Mouse (Mus musculus) kidney, embryonic 14.5 days (tissue): ENCODE measurements at regions not wholly inside any gene's neighbourhood (a gene's known extent, or its start where the extent isn't known, plus 50 kb on each side); places are given as distances from the start of the nearest gene placed in this dataset.

Source experiments
- ATAC-seq: fragments of 200-750 bp; cut with Nextera tagmentation; 2 replicates; pipeline ENCODE4 v1.8.0; 2017; ENCODE audit warnings: moderate number of reproducible peaks, mild to moderate bottlenecking, moderate TSS enrichment, moderate library complexity; ENCODE audit not compliant: low FRiP score, low TSS enrichment
- H3K27ac ChIP-seq: fragments of 300-500 bp; sonication (generic); 2 replicates; pipeline ENCODE4 v1.5.1; 2014; ENCODE audit warnings: low read depth, mild to moderate bottlenecking, low read length, moderate library complexity, mixed read lengths
- H3K27me3 ChIP-seq: fragments of 300-500 bp; sonication (generic); 2 replicates; pipeline ENCODE4 v1.6.1; 2014; ENCODE audit warnings: mild to moderate bottlenecking, low read length; ENCODE audit not compliant: control insufficient read depth, insufficient read depth
- H3K36me3 ChIP-seq: fragments of 300-500 bp; sonication (generic); 2 replicates; pipeline ENCODE4 v1.6.1; 2014; ENCODE audit warnings: low read length, mixed read lengths; ENCODE audit not compliant: control insufficient read depth, insufficient read depth
- H3K4me1 ChIP-seq: fragments of 300-500 bp; sonication (generic); 2 replicates; pipeline ENCODE4 v1.6.1; 2014; ENCODE audit warnings: low read length, mixed read lengths; ENCODE audit not compliant: control insufficient read depth, insufficient read depth
- H3K4me2 ChIP-seq: fragments of 300-500 bp; sonication (generic); replicated peaks from 2 replicates; pipeline ENCODE4 v1.6.1; 2014; ENCODE audit warnings: low read depth, mild to moderate bottlenecking, low read length
- H3K4me3 ChIP-seq: fragments of 300-500 bp; sonication (generic); 2 replicates; pipeline ENCODE4 v1.5.1; 2014; ENCODE audit warnings: mild to moderate bottlenecking, low read length
- H3K9ac ChIP-seq: fragments of 300-500 bp; sonication (generic); 2 replicates; pipeline ENCODE4 v1.6.1; 2014; ENCODE audit warnings: low read depth, mild to moderate bottlenecking, low read length, moderate library complexity
- H3K9me3 ChIP-seq: fragments of 300-500 bp; sonication (generic); 2 replicates; pipeline ENCODE4 v1.6.1; 2016; ENCODE audit warnings: low read length; ENCODE audit not compliant: control insufficient read depth
- WGBS: fragments of 180-500 bp; shearing (Covaris S2); extraction: QIAGEN DNeasy Blood & Tissue Kit; methylation state at CpG from one replicate; pipeline ENCODE4 v1.1.7; 2014; 5-methylcytosine and 5-hydroxymethylcytosine counted together

DNA sequence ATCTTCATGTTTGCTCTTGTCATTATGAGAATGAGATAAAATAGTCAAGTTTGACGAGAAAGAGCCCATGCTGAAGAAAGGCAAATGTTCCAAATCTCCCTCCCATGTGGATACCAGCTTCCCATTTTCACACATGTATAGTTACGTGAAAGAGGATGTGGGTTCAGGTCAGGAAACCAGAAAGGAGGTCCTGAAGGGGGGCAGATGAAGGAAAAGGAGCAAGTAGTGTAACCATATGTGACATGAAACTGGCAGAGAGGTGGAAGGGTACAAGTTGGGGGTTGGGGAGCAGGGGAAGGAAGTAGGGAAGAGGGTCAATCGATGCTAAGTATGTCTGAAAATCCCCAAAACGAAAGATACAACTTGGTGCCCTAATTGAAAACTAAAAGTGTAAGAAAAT, 132.6 kb upstream of the Pkn2 start:
- no peak overlapping the region for H3K27ac ChIP-seq
- no peak overlapping the region for H3K9ac ChIP-seq
- H3K4me3 ChIP-seq: no peak overlapping the region
- H3K4me1 ChIP-seq: no peaks in the 10 kb centered on the region
- ATAC-seq: no peak
- 79% methylated on average over 4 of the region's 4 CpGs for WGBS
- no peaks in the 10 kb centered on the region for H3K9me3 ChIP-seq
- no peaks in the 10 kb centered on the region for H3K36me3 ChIP-seq
- no peaks in the 10 kb centered on the region for H3K27me3 ChIP-seq
- no peak overlapping the region for H3K4me2 ChIP-seq

DNA sequence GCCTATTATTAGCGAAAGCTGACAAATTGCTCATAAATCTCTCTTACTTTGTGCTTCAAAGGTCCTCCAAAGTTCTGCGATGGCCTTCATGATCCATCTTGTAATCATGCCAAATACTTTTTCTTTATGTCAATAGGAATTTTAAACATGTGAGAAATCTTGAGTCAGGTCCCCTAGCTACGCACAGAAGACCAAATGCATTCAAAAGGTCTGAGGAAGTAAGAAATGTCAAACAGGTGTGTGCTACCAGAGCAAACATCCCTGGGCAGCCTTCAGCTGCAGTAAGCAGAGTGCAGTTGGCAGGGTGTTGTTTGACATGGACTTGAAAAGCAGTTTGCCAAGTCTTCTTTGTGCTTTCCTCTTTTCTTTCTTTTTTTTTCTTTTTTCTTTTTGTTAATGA, 125.2 kb upstream of the Pkn2 start:
- no peaks in the 10 kb centered on the region for H3K9me3 ChIP-seq
- H3K9ac ChIP-seq: no peak overlapping the region
- no peak for ATAC-seq
- H3K4me2 ChIP-seq: no peak overlapping the region
- no peak overlapping the region for H3K27ac ChIP-seq
- H3K4me3 ChIP-seq: no peak overlapping the region
- H3K27me3 ChIP-seq: no peaks in the 10 kb centered on the region
- no peaks in the 10 kb centered on the region for H3K4me1 ChIP-seq
- WGBS: 86% methylated on average over 3 of the region's 3 CpGs
- H3K36me3 ChIP-seq: no peaks in the 10 kb centered on the region

DNA sequence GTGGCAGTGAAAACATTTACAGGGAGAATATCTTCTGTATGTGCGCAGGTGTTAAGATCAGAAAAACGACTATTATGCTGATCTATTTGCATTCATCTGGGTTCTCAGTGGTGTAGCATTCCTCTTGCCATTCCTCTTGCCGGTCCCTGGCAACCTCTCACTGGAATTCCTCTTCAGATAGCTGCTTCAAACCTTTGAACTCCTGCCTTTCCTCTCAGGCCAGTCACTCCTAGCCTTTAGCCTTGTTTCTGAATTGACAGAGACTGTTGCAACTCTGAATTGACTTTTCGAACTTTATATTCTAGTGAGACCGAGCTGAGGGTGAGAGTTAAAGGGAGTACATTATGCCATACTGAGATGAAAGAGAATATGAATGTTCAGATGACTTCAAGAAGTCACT, 120.1 kb upstream of the Pkn2 start:
- no peak overlapping the region for H3K4me3 ChIP-seq
- no peak for ATAC-seq
- WGBS: 77% methylated on average over 5 of the region's 5 CpGs

DNA sequence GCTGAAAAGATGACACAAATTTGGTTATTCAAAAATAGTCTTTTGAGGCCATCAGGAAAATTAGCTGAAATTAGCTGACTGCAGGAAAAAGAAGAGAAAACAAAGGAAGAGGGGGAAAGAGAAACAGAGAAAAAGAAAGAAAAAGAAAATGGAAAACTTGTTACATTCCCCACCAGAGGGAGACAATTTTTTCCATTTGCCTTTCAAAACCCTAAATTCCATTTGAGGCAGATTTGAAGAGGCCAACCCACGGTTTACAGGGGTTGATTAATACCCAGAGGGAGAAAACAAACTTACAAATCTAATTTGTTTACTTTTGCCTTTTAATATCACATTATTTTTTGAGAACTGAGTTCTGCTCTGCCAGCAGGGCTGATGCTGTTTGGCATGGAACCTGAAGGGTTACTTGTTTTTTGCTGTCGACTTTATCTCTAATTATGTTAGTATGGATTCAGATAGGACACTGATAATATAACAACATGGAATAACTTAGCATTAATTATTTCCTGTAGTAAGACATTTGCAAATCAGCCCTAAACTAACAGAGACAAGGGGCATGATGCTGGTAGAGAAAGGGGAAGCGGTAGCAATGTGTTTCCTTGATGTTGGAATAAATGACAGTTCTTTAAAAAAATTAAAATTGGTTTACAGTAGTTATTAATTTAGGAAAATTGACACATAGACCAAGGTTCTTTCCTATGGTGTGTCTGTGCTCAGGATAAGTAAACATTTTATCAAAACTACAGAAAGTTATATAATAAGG, 114.4 kb upstream of the Pkn2 start:
- ATAC-seq: no peak
- H3K4me2 ChIP-seq: no peak overlapping the region
- no peaks in the 10 kb centered on the region for H3K36me3 ChIP-seq
- H3K4me1 ChIP-seq: no peaks in the 10 kb centered on the region
- WGBS: 53% methylated on average over 3 of the region's 3 CpGs
- H3K9me3 ChIP-seq: no peaks in the 10 kb centered on the region
- H3K9ac ChIP-seq: no peak overlapping the region
- no peak overlapping the region for H3K27ac ChIP-seq
- no peak overlapping the region for H3K4me3 ChIP-seq
- H3K27me3 ChIP-seq: no peaks in the 10 kb centered on the region

More for the DNA sequence above, 120.1 kb upstream of the Pkn2 start:
- Histone ChIP-seq H3K9me3 (no peaks in the 10 kb centered on the region), H3K36me3 (no peaks in the 10 kb centered on the region), H3K27ac (no peak overlapping the region), H3K27me3 (no peaks in the 10 kb centered on the region), H3K4me1 (no peaks in the 10 kb centered on the region), H3K9ac (no peak overlapping the region), H3K4me2 (no peak overlapping the region)

DNA sequence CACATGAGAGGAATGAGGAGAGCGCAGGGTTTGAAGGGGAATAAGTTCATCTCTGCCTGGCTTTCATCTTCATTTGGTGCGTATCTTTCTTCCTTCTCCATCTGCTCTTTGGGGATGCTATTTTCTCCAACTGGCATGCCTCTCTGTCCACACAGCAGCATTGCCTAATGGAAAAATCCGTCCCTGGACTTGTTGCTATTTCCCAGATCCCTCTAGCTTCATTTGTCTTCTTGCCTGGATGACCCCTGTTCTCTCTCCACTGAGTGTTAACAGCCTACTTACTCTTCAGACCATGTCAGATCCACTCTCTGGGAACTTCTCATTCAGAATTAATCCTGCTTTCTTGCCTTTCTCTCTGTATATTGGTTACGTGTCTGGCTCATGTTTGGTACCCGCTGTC, 102.7 kb upstream of the Pkn2 start:
- H3K4me1 ChIP-seq: no peaks in the 10 kb centered on the region
- H3K9ac ChIP-seq: no peak overlapping the region
- no peaks in the 10 kb centered on the region for H3K9me3 ChIP-seq
- WGBS: 88% methylated on average over 5 of the region's 5 CpGs
- no peak overlapping the region for H3K4me3 ChIP-seq
- ATAC-seq: no peak
- no peak overlapping the region for H3K4me2 ChIP-seq
- no peaks in the 10 kb centered on the region for H3K27me3 ChIP-seq
- no peak overlapping the region for H3K27ac ChIP-seq
- H3K36me3 ChIP-seq: no peaks in the 10 kb centered on the region

DNA sequence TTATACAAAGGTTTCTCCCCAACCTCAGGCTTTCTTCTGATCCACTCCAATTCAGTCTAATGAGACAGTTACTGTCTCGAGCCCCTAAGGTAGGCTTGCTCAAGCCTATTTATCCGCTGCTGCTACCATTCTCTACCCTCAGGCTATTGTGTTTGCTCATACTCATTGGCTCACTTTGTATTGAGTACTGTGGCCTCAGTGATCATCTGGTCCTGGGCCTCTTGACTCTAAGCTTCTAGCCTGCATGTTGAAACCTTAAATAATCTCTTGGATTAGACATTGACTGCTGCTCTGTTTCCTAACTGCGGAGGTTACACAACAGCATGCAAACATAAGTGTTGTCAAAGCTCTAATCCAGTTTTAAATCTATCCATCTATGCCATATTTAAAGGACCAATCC, 99.4 kb upstream of the Pkn2 start:
- H3K27ac ChIP-seq: no peak overlapping the region
- no peak overlapping the region for H3K9ac ChIP-seq
- no peak for ATAC-seq
- no peaks in the 10 kb centered on the region for H3K27me3 ChIP-seq
- no peak overlapping the region for H3K4me3 ChIP-seq
- no peak overlapping the region for H3K4me2 ChIP-seq
- 86% methylated on average over 3 of the region's 3 CpGs for WGBS
- H3K9me3 ChIP-seq: no peaks in the 10 kb centered on the region
- no peaks in the 10 kb centered on the region for H3K4me1 ChIP-seq
- no peaks in the 10 kb centered on the region for H3K36me3 ChIP-seq

DNA sequence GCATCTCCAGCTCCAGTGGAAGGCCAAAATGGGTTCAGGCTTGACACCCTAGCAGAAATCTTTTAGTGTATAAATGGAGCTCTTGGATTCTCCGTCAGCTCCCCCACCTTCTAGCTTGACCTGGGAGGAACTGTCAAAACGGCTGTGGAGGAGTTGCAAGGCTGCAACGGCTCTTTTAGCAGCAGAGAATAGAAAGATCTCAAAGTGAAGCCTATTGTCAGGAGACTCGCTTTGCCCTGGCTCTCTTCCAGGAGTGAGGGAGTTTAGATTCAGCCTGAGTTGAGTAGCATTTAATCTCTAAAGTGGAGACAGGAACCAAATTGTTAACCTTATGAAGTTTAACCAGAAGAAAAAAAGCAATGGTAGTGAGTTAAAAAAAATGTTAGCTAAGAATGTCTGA, 97.4 kb upstream of the Pkn2 start:
- ATAC-seq: no peak
- no peak overlapping the region for H3K27ac ChIP-seq
- WGBS: 16% methylated on average over 4 of the region's 4 CpGs

DNA sequence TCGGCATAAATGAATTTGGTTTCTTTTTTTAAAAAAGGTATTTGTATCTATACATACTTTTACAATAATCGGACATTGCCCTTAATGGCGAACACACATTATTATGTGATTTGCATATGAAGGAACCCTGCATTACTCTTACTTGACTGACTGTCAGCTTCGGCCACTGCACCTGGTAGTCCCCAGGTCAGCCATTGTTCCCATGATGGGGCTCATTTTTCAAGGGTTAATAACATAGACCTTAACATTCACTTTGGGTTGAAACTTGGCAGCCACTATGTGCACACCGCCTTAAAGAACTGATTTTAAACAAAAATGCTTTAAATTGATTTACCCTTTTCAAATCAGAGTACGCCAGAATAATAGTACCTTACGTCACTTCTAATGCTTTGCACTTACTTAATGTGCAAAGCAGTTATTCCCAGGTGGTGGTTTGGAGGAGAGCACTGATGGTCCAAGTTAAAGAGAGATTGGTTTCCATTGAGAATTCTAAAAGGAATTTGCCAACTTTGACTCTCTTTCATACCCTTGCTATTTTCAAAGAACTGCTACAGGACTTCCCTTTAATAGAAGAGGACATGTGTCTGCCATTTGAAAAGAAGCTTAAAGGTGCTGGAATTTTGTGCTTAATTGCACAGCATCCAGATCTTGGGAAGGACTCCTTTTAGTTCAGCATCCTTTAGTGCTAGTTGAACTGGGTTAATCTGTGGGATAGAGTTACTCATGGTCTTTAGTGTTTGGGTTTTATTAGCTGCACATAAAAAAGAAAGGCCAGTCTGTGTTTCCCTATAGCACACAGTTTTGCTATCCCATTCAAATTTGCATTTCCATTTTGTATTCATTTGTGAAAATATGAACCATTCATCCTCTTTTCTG, 95.0 kb upstream of the Pkn2 start:
- Histone ChIP-seq H3K36me3 (no peaks in the 10 kb centered on the region), H3K4me2 (no peak overlapping the region), H3K4me3 (no peak overlapping the region), H3K27me3 (no peaks in the 10 kb centered on the region), H3K9me3 (no peaks in the 10 kb centered on the region), H3K4me1 (no peaks in the 10 kb centered on the region), H3K27ac (no peak overlapping the region), H3K9ac (no peak overlapping the region)
- WGBS: 89% methylated on average over 7 of the region's 7 CpGs
- no peak for ATAC-seq

More for the DNA sequence above, 97.4 kb upstream of the Pkn2 start:
- no peak overlapping the region for H3K4me3 ChIP-seq
- H3K9me3 ChIP-seq: no peaks in the 10 kb centered on the region
- H3K4me1 ChIP-seq: no peaks in the 10 kb centered on the region
- H3K9ac ChIP-seq: no peak overlapping the region
- no peak overlapping the region for H3K4me2 ChIP-seq
- no peaks in the 10 kb centered on the region for H3K36me3 ChIP-seq
- H3K27me3 ChIP-seq: no peaks in the 10 kb centered on the region

DNA sequence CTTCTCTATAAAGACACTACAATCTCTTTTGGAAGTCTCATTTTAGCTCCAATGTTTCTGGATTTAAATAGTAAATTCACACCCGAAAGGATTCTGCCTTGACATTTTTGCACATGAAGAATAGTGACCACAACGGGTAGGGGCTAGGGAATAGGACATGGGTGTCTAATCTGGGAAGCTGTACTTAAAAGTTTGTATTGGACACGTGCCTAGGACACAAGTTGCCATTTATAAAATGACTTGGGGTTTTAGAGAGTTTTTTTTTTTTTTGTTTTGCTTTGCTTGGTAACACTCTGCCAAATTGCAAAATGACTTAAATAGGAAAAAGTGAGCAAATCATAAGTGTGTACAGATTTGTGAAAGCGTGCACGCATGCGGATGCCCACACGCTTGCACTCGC, 93.8 kb upstream of the Pkn2 start:
- Histone ChIP-seq H3K4me1 (no peaks in the 10 kb centered on the region), H3K36me3 (no peaks in the 10 kb centered on the region), H3K4me3 (no peak overlapping the region), H3K9me3 (no peaks in the 10 kb centered on the region), H3K4me2 (no peak overlapping the region), H3K27me3 (no peaks in the 10 kb centered on the region), H3K27ac (no peak overlapping the region), H3K9ac (no peak overlapping the region)
- ATAC-seq: no peak
- WGBS: 85% methylated on average over 8 of the region's 8 CpGs
